Mouse (Mus musculus) c-Kit-negative CD71-positive TER-119-positive erythroid progenitor cells, embryonic 14.5 days (primary cell): ENCODE measurements around the gene Azin2.

ENCODE experiments used
- DNase-seq: peaks from one replicate; pipeline ENCODE4 v3.0.0-alpha.2; 2013; ENCODE audit warnings: low read depth, low spot score

Azin2 gene

DNA sequence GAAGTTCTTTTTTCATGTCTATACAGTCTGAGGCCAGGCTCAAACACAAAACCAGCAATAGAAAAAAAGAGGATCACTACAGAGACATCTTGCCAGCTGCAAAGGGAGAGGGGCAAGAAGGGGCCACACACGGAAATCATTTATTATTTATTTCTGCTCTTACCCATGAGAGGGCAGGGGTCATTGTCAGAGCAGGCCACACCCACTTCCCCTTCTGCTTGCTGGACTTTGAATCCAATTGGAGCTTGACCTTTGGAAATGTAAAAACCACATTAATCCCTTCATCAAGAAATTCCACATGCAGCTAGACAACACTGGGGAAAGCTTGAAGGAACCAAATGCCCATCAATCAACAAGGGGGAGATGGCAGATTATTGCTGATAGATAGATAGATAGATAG lies 16.4 kb upstream of the Azin2 start:
- DNase-seq = no peak

DNA sequence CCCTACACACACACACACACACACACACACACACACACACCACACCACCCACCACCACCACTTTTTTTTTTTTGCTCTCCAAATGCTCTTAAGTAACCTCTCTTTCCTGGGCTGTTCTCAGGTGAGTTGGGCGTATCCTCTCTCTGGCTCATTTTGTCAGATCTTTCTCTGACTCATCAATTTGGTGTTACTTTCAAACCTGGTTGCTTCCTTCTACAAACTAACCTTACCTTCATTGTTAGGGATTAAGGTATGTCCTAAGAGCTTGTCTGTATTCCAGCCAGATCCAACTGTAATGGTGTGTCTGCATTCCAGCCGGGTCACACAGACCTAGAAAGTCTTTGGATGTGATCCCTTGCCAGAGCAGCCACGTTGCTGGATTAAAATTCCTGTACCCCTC lies 15.0 kb upstream of the Azin2 start:
- no peak for DNase-seq

DNA sequence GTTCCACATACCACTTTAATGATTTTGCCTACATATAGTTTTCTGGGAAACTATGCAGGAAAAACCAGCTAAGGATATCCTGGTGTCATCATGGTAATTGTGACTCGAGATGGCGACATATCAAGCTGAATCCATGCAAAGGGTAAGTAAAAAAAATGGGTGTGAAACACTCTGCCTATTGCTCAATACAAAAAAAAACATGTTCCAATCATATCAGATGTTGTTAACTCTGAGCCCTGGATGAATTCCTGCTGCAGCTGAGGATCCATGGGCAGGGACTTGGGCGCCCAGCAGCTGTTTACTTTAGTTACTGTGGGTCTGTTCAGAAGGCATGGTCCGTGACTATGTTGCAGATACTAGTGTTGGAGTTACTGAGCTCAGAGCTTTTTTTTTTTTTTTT lies 14.3 kb upstream of the Azin2 start:
- DNase-seq = no peak

DNA sequence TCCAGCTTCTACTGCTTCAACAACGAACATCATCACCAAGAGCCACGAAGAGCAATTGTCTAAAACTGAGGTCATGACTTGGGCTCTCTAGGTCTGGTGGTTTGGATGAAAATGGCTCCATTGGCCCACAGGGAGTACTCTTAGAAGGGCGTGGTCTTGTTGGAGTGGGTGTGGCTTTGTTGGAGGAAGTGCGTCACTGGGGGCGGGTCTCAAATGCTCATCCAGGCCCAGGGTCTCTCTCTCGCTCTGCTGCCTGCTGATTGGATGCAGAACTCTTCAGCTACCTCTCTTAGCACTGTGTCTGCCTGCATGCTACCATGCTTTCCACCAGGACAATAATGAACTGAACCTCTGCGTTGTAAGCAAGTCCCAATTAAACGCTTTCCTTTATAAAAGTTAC lies 12.4 kb upstream of the Azin2 start:
- no peak for DNase-seq

DNA sequence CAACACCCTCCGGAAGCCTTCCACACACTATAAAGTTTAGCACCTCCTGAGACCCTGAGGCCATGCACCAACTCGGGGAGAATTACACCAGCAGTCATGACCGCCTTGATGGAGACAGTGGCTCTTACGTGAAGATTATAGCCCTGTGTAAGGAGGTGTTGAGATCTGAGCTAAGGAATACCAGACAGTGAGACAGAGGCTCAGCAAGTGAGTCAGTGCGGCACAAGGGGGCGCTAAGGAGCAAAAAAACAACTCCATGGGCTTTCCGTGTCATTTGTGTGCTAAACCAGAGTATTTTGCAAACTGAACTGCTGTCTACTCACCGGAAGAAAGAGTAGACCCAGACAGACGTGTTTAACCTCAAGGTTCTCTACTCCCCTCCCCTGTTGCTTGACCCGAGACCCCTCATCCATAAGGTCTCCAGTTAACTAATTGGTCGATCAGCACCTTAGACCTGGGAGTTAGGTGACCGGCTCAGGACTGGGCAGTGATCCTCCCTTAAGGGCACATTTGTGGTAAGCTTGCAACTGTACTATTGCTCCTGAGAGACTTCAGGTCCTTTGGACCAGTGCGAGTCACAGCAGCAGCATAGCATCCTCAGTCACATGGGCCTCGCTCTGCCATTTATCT lies 8.9 kb upstream of the Azin2 start:
- peak; percentile 37 for DNase-seq

DNA sequence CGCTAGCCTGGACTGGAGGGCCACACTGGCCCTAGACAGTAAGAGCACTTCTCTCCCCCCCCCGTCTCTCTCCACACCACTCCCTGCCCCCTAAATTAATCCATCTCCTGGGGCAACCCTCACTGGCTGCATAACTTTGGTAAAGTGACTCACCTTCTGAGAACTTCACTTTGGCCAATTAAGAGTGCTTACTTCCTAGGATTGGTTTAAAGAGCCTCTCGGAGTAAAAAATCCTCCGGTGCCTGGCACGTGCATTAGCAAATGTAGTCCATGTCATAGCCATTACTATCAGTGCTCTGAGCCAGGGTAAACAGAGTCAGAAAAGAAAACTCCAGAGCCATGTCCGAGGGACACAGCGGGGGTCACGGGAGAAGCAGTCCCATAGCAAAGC lies 8.2 kb upstream of the Azin2 start:
- no peak for DNase-seq

DNA sequence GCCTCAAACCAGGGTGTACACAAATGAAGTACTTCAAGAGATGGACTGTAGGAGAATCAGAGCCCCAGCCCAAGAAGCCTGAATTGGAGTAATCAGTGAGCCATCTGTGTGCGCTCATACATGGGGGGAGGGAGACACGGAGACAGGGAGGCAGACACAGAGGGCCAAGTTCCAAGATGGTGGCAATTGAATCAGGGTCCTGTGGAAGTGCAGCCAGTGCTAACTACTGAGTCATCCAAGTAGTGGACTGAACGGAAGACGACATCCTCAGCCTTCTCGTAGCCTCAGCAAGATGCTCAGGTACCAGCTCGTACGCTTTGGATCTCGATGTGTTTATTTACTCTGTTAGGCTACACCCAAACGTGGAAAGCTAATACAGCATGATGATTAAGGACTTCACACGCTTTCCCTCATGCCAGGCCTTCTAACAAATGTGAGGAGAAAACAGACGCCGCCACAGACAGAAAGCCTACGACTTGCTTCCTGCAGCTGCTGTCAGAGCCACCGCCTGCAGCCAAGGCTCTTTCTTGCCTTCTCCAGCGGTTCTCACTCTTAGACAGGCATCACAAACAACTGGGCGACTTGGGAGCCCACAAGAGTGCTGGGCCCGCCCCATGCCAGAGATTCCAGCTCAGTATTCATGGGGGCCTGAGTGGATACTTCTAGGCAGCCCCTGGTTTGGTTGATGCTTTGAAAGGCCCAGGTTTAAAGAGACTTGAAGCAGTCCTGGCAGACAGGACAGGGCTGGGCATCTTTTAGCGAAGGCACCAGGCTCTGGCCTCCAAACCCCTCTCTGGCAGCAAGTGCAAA lies 7.6 kb upstream of the Azin2 start:
- DNase-seq = no peak

DNA sequence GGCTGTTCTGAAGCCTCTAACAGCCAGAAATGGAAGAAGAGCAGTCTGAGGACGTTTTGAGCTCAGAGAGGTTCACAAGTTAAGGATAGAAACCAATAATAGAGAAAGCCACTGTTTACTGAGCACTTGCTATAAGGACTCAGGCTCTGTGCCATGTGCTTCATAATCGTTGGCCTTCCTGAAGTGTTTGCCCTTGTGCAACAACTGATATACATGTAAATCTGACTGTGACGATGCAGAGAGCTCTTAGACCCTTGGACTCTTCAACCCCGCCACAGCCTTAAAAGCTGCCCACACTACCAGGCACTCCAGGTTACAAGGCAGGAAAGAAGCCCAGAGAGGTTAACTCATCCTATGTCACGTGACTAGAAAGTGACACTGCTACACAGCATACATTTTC lies 6.8 kb upstream of the Azin2 start:
- DNase-seq = no peak

DNA sequence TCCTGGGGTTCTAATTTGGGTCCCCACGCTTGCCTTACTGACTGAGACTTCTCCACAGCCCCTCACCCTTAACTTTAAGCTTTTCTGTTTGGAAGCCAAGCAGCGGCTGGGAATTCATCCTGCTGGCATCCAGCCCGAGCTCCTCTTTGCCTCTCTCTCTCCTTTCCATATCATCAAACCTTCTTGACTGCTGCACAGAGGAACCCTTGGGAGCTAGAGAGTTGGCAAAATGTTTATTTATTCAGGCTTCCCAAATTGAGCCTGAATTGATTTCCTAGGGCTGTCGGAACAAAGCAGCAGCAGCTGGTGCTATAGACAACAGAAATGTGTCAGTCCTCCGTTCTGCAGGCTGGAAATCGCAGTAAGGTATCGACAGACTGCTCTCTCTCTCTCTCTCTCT lies 4.5 kb upstream of the Azin2 start:
- no peak for DNase-seq

DNA sequence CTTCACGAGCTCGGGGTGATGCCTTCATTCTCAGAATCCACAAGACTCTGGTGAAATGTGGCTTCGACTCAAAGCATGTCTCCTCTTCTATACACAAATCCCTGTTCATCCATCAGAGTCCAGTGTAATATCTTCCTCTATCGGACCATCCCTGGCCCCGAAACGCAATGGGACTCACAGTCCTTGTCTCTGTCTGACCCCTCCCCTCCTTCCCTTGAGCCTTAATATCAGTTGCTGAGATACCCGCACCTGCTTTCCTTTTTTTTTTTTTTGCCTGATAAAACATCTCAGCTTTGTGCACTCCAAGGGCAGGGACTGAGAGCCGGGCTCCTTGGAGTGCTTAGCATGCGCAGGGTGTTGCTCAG lies 666 bp upstream of the Azin2 start:
- DNase-seq = no peak

DNA sequence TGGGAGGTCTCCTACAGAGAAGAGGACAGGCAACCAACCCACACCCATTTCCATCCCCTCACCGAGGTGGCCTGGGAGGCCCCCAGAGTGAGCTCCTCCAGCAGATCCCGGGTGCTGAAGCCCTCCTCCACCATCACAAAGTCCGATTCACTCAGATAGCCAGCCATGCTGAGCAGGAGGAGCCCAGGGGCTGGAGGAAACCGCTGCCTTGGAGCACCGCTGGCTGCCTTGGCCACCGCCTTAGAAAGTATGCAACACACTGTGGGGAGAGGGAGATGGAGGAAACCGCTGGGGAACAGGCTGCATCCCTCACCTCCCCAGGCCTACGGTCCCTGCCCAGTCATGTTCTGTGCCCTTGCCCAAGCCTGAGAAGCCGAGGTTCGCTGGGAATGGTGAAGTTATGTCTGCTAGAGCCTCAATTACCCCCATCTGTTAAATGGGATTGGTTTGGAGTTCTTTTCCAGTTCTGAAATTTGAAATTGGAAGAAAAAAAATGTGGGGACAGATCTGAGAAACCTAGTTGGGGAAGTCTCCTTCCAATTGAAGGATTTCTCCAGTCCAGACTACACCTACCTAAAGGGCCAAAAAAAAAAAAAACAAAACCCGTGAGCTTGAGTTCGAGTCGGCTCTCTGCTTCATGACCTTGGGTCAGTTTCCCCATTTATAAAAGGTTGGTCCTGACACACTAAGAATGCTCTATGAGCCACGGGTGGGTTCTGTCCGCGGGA lies 777 bp downstream of the Azin2 start:
- DNase-seq = no peak

DNA sequence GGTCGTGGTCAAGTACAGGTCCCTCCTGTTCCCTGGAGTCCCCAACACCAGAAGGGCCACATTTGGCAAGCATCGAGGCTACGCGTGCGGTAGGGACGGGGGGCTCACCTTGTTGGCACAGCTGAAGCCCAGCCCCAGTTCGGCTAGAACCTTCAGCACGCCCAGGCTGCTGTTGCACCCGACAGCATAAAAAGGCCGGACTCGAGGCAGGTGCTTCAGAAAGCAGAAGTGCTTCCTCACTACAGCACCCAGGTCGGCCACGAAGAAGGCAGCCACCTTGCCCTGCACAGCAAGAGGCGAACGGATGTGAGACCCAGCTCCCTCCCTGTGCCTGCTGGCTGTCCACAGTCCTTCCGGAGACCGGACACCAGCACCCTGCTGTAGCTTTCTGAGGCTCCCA lies 2.6 kb downstream of the Azin2 start:
- DNase-seq = no peak

DNA sequence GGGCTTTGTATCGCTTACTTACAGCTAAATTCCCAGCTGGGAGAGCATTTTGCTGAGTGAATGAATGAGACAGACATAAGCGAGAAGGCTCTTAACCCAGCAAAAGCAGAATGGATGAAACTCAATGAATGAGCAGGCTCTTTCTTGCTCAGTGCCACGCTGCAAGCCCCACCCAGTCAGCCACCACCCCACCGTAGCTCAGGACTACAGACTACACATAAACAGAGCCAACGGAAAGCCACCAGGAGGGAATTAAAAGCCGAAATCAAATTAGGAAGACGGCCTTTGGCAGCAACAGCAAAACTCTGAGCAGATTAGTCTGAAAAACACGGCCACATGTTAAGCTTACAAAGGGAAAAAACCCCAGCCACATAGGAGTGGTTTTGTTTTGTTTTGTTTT lies 3.4 kb downstream of the Azin2 start:
- no peak for DNase-seq

DNA sequence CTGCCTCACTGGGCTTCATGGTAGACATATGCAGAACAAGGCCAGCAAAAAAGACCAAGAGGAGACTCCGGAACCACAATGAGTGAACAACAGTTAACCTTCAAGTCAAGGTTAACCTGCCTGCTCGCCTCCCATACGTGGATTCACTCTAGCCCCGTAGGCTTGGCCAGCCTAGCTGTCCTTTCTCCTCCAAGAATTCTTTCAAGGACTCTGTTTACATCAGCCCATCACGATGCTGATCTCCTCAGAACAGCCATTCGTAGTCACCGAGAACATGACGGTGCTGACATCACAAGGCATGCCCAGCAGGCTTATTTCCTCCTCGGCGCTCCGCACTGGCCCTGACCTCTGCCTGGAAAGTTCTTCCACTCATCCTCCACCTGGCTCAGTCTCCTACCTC lies 4.1 kb downstream of the Azin2 start:
- DNase-seq = no peak

DNA sequence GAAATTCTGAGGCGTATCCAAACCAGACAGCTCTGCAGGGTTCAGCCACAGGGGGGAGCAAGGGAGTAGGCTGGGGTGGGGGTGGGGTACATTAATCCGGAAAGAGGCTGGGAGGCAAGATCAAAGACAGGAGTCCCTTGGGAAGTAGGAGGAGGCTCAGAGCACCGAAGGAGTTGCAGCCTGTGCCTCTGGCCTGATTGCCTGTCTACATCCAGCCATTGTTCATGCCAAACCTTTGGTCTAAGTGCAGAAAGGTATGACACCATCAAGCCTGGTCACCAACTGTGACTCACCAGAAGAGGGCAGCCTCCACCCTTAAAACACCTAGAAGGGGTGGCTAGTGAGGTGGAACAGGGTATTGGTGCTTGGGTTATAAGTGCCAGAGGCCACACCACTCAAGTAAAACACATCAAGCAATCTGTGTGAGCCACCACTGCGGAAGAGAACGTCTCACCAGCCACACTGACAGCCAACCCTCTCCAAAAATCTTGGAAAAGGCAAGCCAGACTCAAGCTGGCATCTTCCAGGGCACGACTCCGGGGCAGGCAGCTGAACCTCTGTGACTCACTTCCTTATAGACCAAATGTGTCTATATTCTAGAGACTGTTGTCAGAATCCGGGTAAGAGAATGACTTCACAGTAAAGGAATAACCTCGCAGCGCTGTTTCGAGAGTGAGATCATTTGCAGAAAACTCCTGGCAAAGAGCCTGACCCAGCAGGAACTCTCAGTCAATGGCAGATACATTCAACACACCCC lies 4.9 kb downstream of the Azin2 start:
- DNase-seq = no peak

DNA sequence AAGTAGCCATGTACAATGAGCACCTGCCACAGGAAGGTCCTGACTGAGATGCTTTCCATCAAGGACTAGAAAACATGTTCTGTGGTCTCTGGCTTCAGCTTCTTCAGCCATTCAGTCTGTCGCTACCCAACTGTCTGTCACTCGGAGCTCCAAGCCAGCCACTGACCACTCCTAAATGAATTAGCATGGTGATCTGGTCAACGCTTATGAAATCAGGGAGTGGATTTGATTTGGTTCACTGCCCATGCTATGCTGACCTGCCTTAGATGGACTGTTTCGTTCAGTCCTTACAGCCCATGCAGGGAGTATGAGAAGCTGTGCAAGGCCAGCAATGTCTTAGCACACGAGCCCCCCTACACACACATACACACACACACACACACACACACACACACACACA lies 8.4 kb downstream of the Azin2 start:
- DNase-seq = no peak

DNA sequence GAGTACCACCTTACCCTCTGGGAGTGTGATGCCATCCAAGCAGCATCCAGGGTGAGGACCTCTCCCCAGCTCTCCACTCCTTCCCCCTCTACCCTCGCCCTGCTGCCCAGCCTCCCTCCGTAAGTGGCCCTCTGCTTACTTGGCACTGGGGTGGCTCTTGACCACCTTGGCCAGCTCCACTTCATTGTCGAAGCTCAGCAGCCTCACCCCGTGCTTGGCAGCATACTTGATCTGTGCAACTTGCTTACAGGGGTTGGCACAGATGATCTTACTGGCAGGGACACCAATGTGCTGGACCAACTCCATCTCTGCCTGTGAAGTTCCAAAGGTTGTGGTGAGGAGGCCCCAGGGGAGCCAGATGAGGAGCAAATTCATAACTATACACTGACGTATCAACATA lies 11.8 kb downstream of the Azin2 start:
- DNase-seq = no peak

DNA sequence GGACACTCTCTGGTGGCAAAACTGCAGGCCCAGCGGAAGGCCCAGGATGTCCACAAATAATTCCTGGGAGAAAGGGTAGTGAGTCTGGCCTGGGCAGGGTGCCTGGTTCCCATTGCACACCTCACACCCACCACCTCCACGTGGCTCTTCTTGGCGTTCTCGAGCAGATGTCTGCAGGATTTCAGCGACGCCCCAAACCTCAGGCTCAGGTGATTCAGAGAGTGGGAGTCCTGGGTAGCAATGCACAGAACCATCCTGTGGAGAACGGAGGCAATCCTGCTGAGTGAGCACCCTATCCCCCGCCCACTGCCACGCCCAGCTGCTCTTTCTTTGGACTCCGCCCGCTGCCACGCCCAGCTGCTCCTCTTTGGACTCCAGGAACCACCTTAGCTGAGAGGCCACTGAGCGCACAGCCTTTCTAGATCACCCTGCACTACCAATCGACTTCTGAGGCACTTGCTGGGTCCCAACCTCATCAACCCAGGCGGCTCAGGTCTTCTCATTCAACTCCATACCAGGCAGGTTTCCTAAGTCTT lies 12.7 kb downstream of the Azin2 start:
- no peak for DNase-seq

DNA sequence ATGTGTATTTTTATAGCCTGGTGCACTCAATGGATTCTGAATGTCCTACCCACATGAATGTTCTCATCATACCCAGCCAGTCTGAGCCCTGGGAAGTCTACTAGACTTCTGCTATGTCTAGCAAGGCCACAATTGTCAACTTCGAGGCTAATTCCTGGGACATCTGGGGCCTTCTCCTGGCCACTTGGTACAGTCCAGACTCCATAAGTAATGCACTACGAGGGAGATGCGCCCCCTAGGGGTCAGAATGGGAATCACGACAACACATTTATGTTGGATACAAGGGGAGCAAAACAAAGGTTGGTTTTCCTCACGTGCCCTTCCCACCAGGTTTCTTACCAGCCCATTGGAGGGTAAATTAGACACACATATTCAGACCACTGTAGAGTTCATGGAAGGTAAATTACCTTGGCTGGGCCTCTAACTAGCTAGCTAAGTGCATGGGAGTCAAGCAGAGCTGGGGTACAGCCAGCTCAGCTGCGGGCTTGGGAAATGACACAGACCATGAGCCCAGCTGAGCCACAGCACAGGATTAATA lies 14.0 kb downstream of the Azin2 start:
- peak; percentile 27 for DNase-seq

DNA sequence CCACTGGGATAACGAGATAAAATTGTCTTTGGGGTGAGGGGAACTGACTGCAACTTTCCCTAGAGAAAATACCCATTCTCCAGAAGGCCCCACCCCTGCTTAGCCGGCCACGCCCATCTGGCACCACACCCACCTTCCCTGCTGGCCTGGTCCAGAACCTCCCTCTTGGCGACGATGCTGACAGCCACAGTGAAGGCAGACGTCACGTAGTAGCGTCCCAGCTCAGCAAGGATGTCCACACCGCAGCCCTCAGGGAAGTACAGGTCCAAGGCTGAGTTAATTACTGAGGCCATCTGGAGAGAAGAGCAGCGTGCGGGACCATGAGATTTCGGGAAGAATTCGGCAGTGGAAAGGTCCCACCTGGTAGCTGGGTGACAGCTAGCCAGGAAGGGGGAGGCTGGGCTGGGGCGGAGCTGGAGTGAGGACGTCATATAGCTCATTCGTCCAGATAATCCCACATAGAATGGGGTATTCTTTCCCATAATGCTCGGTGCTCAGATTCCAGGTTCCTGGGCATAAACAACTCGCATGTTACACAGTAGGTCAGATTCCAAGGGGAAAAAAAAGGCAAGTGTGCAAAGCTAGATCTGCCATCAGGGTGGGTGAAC lies 14.8 kb downstream of the Azin2 start:
- DNase-seq = no peak

DNA sequence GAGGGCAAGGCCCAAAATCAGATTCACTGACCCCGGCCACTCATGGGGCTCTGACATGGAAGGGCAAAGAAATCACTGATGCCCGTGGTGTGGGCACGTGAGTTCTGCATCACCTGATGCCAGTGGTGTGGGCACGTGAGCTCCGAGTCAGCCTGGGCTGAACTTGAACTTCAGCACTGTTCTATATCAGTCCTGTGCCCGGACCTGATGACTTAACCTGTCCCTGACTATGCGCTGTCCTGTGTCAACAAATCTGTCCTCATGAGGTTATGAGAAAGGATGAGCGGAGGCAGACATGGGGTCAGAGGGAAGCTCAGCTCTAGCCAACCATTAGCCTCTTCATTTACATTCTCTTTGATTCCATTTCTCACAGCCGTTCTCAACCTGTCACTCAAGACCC lies 15.5 kb downstream of the Azin2 start:
- DNase-seq = no peak
